Mouse (Mus musculus) heart, postnatal 0 days (tissue): ENCODE measurements around the gene March1. TPM values are rescaled to one million over a fixed set of nuclear protein-coding genes. Genes with fewer than 3 reads are reported as not detected.

Experiments used
- ATAC-seq: fragments of 200-750 bp; cut with Nextera tagmentation; 2 replicates; pipeline ENCODE4 v1.8.0; 2017; ENCODE audit warnings: low read depth, moderate number of reproducible peaks, moderate library complexity; ENCODE audit not compliant: insufficient read depth
- DNase-seq: peaks from one replicate; pipeline ENCODE4 v3.0.0-alpha.2; 2016; ENCODE audit warnings: low spot score
- H3K27ac ChIP-seq: fragments of 300-500 bp; sonication (generic); 2 replicates; pipeline ENCODE4 v1.5.1; 2014; ENCODE audit warnings: low read depth, mild to moderate bottlenecking
- H3K27me3 ChIP-seq: fragments of 300-500 bp; sonication (generic); 2 replicates; pipeline ENCODE4 v1.6.1; 2014; ENCODE audit warnings: low read length, mixed read lengths; ENCODE audit not compliant: control insufficient read depth, insufficient read depth
- H3K36me3 ChIP-seq: fragments of 300-500 bp; sonication (generic); replicated peaks from 2 replicates; pipeline ENCODE4 v1.6.1; 2014; ENCODE audit warnings: low read length, mixed read lengths; ENCODE audit not compliant: control insufficient read depth, insufficient read depth
- H3K4me1 ChIP-seq: fragments of 300-500 bp; sonication (generic); 2 replicates; pipeline ENCODE4 v1.6.1; 2014; ENCODE audit warnings: antibody characterized with exemption; ENCODE audit not compliant: control insufficient read depth, insufficient read depth
- H3K4me2 ChIP-seq: fragments of 300-500 bp; sonication (generic); 2 replicates; pipeline ENCODE4 v1.6.1; 2014; ENCODE audit warnings: low read depth, mild to moderate bottlenecking, low read length, moderate library complexity
- H3K4me3 ChIP-seq: fragments of 300-500 bp; sonication (generic); 2 replicates; pipeline ENCODE4 v1.5.1; 2014; ENCODE audit warnings: low read depth, low read length
- H3K9ac ChIP-seq: fragments of 300-500 bp; sonication (generic); replicated peaks from 2 replicates; pipeline ENCODE4 v1.6.1; 2014; ENCODE audit warnings: low read depth, low read length, mixed read lengths
- H3K9me3 ChIP-seq: fragments of 300-500 bp; sonication (generic); replicated peaks from 2 replicates; pipeline ENCODE4 v1.6.1; 2016; ENCODE audit warnings: low read length; ENCODE audit not compliant: control insufficient read depth
- CTCF ChIP-seq: IDR thresholded peaks from 2 replicates; pipeline ENCODE4 v1.5.1; 2016; ENCODE audit warnings: antibody characterized with exemption, control low read depth, low read depth
- EP300 ChIP-seq: IDR thresholded peaks from 2 replicates; pipeline ENCODE4 v1.6.1; 2016; ENCODE audit warnings: antibody characterized with exemption, low read depth
- WGBS: fragments of 180-500 bp; shearing (Covaris S2); extraction: QIAGEN DNeasy Blood & Tissue Kit; methylation state at CpG from one replicate; pipeline ENCODE4 v1.1.7; 2014; 5-methylcytosine and 5-hydroxymethylcytosine counted together
- polyA plus RNA-seq: library from polyadenylated mRNA; unstranded; fragments of >200 nt; fragmentation: Nextera tagmentation; extraction: Ambion mirVana; gene quantifications from 2 replicates; pipeline ENCODE4 v1.2.1, GENCODE M21; 2015
- total RNA-seq: library from RNA; depleted of rRNA; stranded (reverse); fragments of >200 nt; gene quantifications from 2 replicates; pipeline ENCODE4 v1.2.3, GENCODE M21; 2014; ENCODE audit warnings: low replicate concordance

Gene March1
- total and polyA plus RNA-seq, 2 experiments from 2014 or later = 0.04 to 0.31 TPM

DNA sequence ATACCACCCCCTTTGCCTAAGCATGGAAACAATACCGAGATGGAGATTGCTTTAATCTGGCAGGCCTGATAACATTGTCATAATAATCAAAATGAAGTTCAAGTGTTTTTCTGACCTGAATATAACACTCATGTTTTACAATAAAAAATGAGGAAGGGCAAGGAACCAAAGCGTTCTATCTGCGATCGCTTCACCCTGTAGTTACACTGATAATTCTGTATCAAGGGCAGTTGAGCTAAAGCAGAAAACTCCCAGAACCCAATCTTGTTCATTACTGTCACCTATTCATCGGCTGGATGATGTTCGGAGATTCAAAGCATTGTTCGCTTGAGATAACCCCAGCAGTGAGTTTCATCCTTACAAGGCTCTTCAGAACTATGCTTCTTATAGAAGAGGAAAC is 700.1 kb downstream of the March1 start:
- H3K27me3 ChIP-seq = no peaks in the 10 kb centered on the region
- DNase-seq = no peak
- H3K4me1 ChIP-seq = no peaks in the 10 kb centered on the region
- H3K4me2 ChIP-seq = no peak overlapping the region
- H3K27ac ChIP-seq = no peak overlapping the region
- H3K9me3 ChIP-seq = no peaks in the 10 kb centered on the region
- no peak for ATAC-seq
- H3K4me3 ChIP-seq = no peak overlapping the region
- TF ChIP-seq EP300 = no peak
- TF ChIP-seq CTCF = no peak
- no peaks in the 10 kb centered on the region for H3K36me3 ChIP-seq
- no peak overlapping the region for H3K9ac ChIP-seq
- WGBS = 83% methylated on average over 7 of the region's 7 CpGs

DNA sequence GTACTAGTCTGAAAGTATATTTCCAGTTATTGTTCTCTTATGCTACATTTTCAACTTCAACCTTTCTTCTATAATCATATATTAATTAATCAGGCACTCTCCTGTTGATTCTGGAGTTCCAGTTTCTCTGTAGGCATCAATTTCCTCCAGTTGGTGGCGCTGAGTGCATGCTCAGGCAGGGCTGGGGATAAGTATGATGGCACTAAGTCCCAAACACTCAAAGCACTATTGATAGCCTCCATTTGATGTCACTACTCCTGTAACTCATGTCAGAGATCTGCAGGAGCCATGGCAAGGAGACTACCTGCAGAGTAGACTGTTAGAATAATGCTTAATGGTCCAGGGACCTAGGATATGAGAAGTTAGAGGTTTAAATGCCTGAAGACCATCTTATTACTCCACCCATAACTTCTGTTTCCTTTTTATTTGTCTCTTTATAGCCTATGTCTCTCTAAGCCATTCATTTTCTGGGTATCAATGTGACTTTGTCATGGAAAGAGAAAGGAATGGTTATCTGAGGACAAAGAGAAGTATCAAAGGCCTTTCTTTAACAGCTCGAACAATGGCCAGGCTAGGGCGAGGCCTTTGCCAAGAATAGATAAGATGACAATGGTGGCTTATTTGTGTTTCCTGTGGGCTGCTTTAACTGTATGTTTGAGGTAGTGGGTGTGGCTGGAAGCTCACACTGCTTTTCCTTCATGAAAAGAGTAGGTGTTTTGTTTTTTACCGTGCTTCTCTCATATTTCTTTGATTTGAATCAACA is 705.5 kb downstream of the March1 start:
- H3K4me3 ChIP-seq = no peak overlapping the region
- DNase-seq (no peak), ATAC-seq (no peak)
- no peak overlapping the region for H3K9ac ChIP-seq
- TF ChIP-seq EP300 (no peak), CTCF (peak; percentile 30; the same call in 1 of the 2 replicates)
- no peaks in the 10 kb centered on the region for H3K27me3 ChIP-seq
- H3K27ac ChIP-seq = no peak overlapping the region
- no peaks in the 10 kb centered on the region for H3K9me3 ChIP-seq
- WGBS = 36% methylated on average over 4 of the region's 4 CpGs
- no peaks in the 10 kb centered on the region for H3K4me1 ChIP-seq
- H3K4me2 ChIP-seq = no peak overlapping the region
- H3K36me3 ChIP-seq = no peaks in the 10 kb centered on the region

DNA sequence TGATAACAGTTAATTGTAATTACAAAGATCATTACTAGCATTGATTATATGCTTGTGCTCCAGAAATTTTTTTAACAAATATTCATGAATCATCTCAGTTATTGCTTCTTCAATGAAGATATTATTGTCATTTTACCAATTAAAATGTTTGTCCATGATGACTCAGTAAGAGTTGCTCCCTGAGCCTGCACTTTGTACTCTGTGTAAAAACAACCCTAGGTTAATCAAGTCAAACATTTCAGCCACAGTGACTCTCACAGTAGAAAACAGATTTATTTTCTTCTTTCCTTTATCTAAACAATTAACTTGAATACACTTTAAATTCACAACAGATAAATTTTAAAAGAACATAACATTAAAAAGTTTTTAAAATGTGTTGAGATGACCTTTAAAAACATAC is 708.7 kb downstream of the March1 start:
- no peak overlapping the region for H3K27ac ChIP-seq
- TF ChIP-seq CTCF (no peak), EP300 (no peak)
- DNase-seq = no peak
- no peaks in the 10 kb centered on the region for H3K36me3 ChIP-seq
- H3K9me3 ChIP-seq = no peaks in the 10 kb centered on the region
- no peak for ATAC-seq
- no peaks in the 10 kb centered on the region for H3K27me3 ChIP-seq
- H3K4me1 ChIP-seq = no peaks in the 10 kb centered on the region
- H3K4me3 ChIP-seq = no peak overlapping the region
- H3K4me2 ChIP-seq = no peak overlapping the region
- no peak overlapping the region for H3K9ac ChIP-seq

DNA sequence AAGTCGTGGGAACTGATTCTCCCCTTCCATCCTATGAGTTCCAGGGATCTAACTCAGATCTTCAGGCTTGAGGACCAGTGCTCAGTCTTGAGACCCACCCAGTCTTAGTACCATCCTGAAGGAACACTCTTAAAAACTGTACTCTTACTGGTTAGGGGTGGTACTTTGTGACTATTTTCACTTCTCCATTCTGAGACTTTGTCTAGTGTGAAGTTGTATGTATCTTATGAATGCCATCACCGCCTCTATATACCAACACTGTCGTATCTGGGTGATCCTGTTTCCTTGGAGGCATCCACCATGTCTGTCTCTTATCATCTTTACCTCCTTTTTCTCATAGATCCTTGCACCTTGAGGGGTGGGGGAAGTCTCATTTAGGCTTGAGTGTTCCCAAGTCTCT is 714.5 kb downstream of the March1 start:
- WGBS = 79% methylated on average over 3 of the region's 3 CpGs
- H3K9me3 ChIP-seq = no peaks in the 10 kb centered on the region

DNA sequence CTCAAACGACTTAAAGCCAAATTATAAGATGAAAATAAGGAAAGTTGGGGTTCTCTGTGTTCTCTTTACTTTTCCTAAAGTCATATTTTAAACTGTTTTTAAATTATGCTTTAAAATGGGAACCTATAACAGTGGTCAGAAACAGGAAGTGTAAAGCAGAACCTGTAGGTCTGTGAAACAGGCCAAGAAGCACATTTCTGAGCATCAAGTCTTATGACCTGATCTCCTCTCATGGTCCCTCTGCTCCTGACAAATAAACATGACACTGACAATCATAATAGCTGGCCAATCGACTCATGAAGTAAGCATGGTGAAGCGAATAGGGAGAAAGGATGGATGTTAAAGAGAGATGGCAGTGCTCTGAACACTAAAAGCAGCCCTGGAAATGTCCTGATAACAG is 716.6 kb downstream of the March1 start:
- no peaks in the 10 kb centered on the region for H3K36me3 ChIP-seq
- no peak for DNase-seq
- H3K4me2 ChIP-seq = no peak overlapping the region
- no peak for ATAC-seq
- 67% methylated on average over 3 of the region's 3 CpGs for WGBS
- no peaks in the 10 kb centered on the region for H3K27me3 ChIP-seq
- H3K4me3 ChIP-seq = no peak overlapping the region
- no peak overlapping the region for H3K9ac ChIP-seq
- H3K4me1 ChIP-seq = no peaks in the 10 kb centered on the region
- H3K27ac ChIP-seq = no peak overlapping the region
- no peak for TF ChIP-seq EP300
- TF ChIP-seq CTCF = no peak
- no peaks in the 10 kb centered on the region for H3K9me3 ChIP-seq

More for the DNA sequence above, 714.5 kb downstream of the March1 start:
- no peak overlapping the region for H3K27ac ChIP-seq
- no peak for TF ChIP-seq CTCF
- no peak for TF ChIP-seq EP300
- no peak overlapping the region for H3K4me2 ChIP-seq
- no peak overlapping the region for H3K9ac ChIP-seq
- H3K4me3 ChIP-seq = no peak overlapping the region
- no peaks in the 10 kb centered on the region for H3K27me3 ChIP-seq
- no peaks in the 10 kb centered on the region for H3K4me1 ChIP-seq
- no peaks in the 10 kb centered on the region for H3K36me3 ChIP-seq
- DNase-seq = no peak
- no peak for ATAC-seq

DNA sequence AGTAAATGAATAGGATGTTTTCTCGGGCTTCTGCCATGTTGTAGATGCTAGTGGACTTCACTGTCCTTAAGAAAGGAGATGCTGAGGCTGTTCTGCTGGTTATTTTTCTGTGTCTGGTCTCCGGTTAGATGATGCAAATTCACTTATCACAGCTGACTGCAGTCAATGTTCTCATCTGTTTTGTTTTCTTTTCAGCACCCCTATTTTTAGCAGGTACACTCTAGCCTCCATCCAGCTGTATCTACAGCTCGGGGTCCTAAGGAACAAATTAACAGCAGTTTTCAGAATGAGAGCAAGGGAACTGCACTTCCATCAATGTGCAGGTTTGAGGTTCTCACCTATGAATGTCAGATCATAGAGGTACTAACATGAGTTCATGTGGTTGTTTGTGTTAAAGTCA is 721.9 kb downstream of the March1 start:
- Histone ChIP-seq H3K9ac (no peak overlapping the region), H3K9me3 (no peaks in the 10 kb centered on the region), H3K4me2 (no peak overlapping the region), H3K36me3 (no peaks in the 10 kb centered on the region), H3K4me3 (no peak overlapping the region), H3K27me3 (no peaks in the 10 kb centered on the region), H3K27ac (no peak overlapping the region), H3K4me1 (no peaks in the 10 kb centered on the region)
- TF ChIP-seq CTCF (no peak), EP300 (no peak)
- WGBS = 27% methylated on average over 3 of the region's 3 CpGs
- no peak for DNase-seq
- ATAC-seq = no peak
